Mouse (Mus musculus): ENCODE measurements around the gene Ppfia3.
A peak's percentile ranks its signal among the peaks of the same experiment; 100 is the strongest.
"Not testable (repeated sequence)": the region's sequence is repeated elsewhere in the genome, so short reads cannot be mapped to it uniquely, and the experiment has no call there.

Ppfia3 gene

DNA sequence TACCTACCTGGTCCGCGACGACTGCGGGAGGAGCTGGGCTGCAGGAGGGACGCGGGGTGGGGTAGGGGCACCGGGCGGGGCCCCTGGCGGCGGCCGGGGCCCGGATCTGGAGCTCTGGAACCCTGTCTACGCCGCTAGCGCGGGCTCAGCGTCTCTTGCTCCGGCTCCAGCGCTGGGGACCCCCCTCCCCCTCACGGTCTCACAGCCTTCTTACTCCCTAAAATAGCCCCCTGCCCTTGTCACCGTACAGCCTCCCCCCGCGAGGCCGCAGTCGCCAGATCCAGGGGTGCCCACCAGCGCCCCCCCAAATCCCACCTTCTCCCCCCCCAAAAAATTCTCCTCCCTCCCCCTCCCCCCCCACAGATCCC, at the start of gene Ppfia3:
Gene Ppfia3, minus strand, starts transcription at position 368 of the 368 bp plus-strand sequence.
- no peak for DNase-seq (ENCODE audit: low read depth)

- DNase-seq (ENCODE audit: low read depth): no peak
These were observed 48.8 kb upstream of the Ppfia3 start for GRCm38 (mm10) chr7:45415636-45416035.

GRCm38 (mm10) chr7:45414740-45415224, 48.0 kb upstream of the Ppfia3 start:
- DNase-seq (ENCODE audit: low read depth): no peak

GRCm38 (mm10) chr7:45413864-45414739, 47.3 kb upstream of the Ppfia3 start:
- DNase-seq (ENCODE audit: low read depth): no peak

GRCm38 (mm10) chr7:45413113-45413863, 46.5 kb upstream of the Ppfia3 start, which contains the start of gene Ntf5:
Gene Ntf5, plus strand, starts transcription at chr7:45413695.
- DNase-seq (ENCODE audit: low read depth): no peak

- no peak for DNase-seq (ENCODE audit: low read depth)
These were observed 45.6 kb upstream of the Ppfia3 start for GRCm38 (mm10) chr7:45412421-45412820.

DNA sequence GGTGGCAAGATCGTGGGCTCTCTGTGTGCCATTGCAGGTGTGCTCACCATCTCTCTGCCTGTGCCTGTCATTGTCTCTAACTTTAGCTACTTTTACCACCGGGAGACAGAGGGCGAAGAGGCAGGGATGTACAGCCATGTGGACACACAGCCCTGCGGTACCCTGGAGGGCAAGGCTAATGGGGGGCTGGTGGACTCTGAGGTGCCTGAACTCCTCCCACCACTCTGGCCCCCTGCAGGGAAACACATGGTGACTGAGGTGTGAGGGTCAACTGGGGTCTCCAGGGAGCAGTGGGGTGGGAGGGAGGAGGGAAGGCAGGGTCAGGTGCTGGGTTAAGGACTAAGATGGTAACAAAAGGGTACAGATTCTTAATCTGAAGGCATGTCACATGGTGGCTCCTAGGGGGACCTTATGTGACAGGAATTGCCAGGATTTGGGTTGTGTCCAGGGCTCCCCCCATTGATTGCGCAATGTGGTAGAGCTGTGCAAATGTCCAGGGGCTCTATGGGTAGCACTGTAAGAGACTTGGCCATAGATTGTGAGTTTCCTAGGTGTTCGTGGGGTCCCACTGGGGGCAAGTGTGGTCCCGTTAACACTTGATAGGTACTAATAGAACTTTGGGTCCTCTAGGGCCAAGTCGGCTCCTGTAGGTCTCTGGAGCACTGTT, 42.8 kb upstream of the Ppfia3 start:
- no peak for DNase-seq (ENCODE audit: low read depth)

DNA sequence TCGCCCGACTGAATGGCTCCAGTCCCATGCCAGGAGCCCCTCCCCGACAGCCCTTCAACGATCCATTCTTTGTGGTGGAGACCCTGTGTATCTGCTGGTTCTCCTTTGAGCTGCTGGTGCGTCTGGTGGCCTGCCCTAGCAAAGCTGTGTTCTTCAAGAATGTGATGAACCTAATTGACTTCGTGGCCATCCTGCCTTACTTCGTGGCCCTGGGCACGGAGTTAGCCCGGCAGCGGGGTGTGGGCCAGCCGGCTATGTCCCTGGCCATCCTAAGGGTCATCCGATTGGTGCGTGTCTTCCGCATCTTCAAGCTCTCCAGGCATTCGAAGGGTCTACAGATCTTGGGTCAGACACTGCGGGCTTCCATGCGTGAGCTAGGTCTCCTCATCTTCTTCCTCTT, 42.1 kb upstream of the Ppfia3 start:
- no peak for DNase-seq (ENCODE audit: low read depth)

GRCm38 (mm10) chr7:45408351-45408750, 41.5 kb upstream of the Ppfia3 start:
- no peak for DNase-seq (ENCODE audit: low read depth)

DNA sequence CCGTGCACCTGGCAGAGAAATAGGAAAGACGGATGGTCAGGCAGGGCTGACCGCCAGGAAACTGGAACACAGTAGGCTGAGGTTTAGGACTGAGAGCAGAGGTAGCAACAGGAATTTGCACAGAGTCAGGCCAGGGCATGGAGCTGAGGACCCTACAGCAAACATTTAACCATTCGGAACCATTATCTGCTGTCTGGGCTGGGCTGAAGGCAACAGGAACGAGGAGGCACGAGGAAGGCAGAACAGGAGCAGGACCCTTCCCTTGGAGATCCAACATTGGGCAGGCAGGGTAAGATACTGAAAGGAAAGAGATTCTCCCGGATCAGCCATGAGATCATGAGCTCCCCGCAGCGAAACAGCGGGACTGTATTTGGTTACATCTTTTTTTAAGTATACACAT, 41.0 kb upstream of the Ppfia3 start:
- DNase-seq (ENCODE audit: low read depth): no peak

- no peak for DNase-seq (ENCODE audit: low read depth)
These were observed 39.6 kb upstream of the Ppfia3 start for GRCm38 (mm10) chr7:45406157-45407156.

- DNase-seq (ENCODE audit: low read depth): no peak
These were observed 38.6 kb upstream of the Ppfia3 start, which contains the start of gene Kcna7 for GRCm38 (mm10) chr7:45405091-45406075. Gene Kcna7, plus strand, starts transcription at chr7:45405653.

DNA sequence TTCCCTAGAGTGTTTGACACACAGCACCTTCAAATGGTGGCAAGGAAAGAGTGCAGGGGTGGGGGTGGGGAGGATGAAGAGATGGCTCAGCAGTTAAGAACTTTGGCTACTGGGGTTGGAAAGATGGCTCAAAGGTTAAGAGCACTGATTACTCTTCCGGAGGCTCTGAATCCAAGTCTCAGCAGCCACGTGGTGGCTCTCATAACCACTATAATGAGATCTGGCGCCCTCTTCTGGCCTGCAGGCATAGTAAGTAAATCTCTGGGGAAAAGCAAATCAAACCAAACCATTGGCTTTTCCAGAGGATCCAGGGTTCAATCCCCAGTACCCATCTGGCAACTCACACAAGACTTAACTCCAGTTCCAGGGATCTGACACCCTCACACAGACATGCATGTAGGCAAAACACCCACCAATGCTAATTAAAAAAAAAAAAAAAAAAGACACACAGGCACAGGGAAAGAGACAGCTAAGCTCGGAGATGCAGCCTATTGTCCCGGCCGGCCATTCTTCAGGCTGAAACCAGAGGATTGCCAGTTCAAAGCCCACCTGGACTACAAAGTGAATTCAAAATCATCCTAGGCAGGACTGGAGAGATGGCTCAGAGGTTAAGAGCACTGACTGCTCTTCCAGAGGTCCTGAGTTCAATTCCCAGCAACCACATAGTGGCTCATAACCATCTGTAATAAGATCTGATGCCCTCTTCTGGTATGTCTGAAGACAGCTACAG, 36.9 kb upstream of the Ppfia3 start:
- DNase-seq (ENCODE audit: low read depth): peak; percentile 67

GRCm38 (mm10) chr7:45401521-45402085, 34.8 kb upstream of the Ppfia3 start:
- no peak for DNase-seq (ENCODE audit: low read depth)

GRCm38 (mm10) chr7:45396787-45397186, 30.0 kb upstream of the Ppfia3 start:
- no peak for DNase-seq (ENCODE audit: low read depth)

GRCm38 (mm10) chr7:45396337-45396775, 29.5 kb upstream of the Ppfia3 start:
- DNase-seq (ENCODE audit: low read depth): not testable (repeated sequence)

GRCm38 (mm10) chr7:45395578-45396336, 28.9 kb upstream of the Ppfia3 start, which contains the start of gene Snrnp70:
Gene Snrnp70, minus strand, starts transcription at chr7:45395742.
- peak; percentile 100 for DNase-seq (ENCODE audit: low read depth)

DNA sequence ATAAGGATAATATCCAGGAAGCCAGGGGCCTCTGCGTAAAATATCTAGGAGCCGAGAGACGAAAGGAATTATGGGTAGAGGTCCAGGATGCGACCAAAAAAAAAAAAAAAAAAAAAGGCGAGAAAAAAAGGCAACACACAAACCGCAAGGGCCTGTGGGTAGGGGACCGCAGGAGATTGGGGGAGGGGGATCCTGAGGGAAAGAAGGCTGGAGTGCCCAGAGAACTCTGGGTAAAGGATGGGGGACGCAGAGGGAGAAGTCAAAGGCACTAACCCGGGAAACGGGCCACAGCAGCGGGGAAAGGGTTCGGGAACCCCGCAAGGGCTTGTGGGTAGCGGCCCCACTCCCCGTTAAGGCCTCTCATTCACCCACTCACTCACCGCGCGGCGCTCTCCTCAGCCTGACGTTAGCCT, 28.3 kb upstream of the Ppfia3 start:
- peak; percentile 39 for DNase-seq (ENCODE audit: low read depth)
